Mouse (Mus musculus) heart, embryonic 13.5 days (tissue): ENCODE measurements around the gene Ppp1r37. TPM values are rescaled to one million over a fixed set of nuclear protein-coding genes. Genes with fewer than 3 reads are reported as not detected.
"Not testable (repeated sequence)": the region's sequence is repeated elsewhere in the genome, so short reads cannot be mapped to it uniquely, and the experiment has no call there.

ENCODE experiments used
- ATAC-seq: fragments of 200-750 bp; cut with Nextera tagmentation; 2 replicates; pipeline ENCODE4 v1.8.0; 2017; ENCODE audit warnings: moderate TSS enrichment; ENCODE audit not compliant: insufficient number of reproducible peaks, low FRiP score, low TSS enrichment; ENCODE audit errors: extremely low read depth
- H3K27ac ChIP-seq: fragments of 300-500 bp; sonication (generic); replicated peaks from 2 replicates; pipeline ENCODE4 v1.5.1; 2015; ENCODE audit warnings: moderate library complexity, mild to moderate bottlenecking, inconsistent platforms
- H3K27me3 ChIP-seq: fragments of 300-500 bp; sonication (generic); replicated peaks from 2 replicates; pipeline ENCODE4 v1.6.1; 2015; ENCODE audit warnings: mild to moderate bottlenecking, inconsistent platforms
- H3K36me3 ChIP-seq: fragments of 300-500 bp; sonication (generic); 2 replicates; pipeline ENCODE4 v1.6.1; 2015; ENCODE audit warnings: mild to moderate bottlenecking, inconsistent platforms
- H3K4me1 ChIP-seq: fragments of 300-500 bp; sonication (generic); 2 replicates; pipeline ENCODE4 v1.6.1; 2015; ENCODE audit warnings: inconsistent platforms
- H3K4me2 ChIP-seq: fragments of 300-500 bp; sonication (generic); 2 replicates; pipeline ENCODE4 v1.6.1; 2015; ENCODE audit warnings: inconsistent platforms, mild to moderate bottlenecking, moderate library complexity
- H3K4me3 ChIP-seq: fragments of 300-500 bp; sonication (generic); 2 replicates; pipeline ENCODE4 v1.5.1; 2015; ENCODE audit warnings: moderate library complexity, mild to moderate bottlenecking, inconsistent platforms
- H3K9ac ChIP-seq: fragments of 300-500 bp; sonication (generic); 2 replicates; pipeline ENCODE4 v1.6.1; 2015; ENCODE audit warnings: inconsistent platforms, mild to moderate bottlenecking, moderate library complexity
- H3K9me3 ChIP-seq: fragments of 300-500 bp; sonication (generic); 2 replicates; pipeline ENCODE4 v1.6.1; 2016; ENCODE audit warnings: inconsistent platforms
- WGBS: fragments of 180-500 bp; shearing (Covaris S2); methylation state at CpG from one replicate; pipeline ENCODE4 v1.1.7; 2015; ENCODE audit warnings: mixed read lengths; 5-methylcytosine and 5-hydroxymethylcytosine counted together
- polyA plus RNA-seq: library from polyadenylated mRNA; unstranded; fragments of >200 nt; fragmentation: Nextera tagmentation; extraction: Ambion mirVana; gene quantifications from 2 replicates; pipeline ENCODE4 v1.2.1, GENCODE M21; 2015

Gene Ppp1r37
- polyA plus RNA-seq: 15.0 and 17.2 TPM in 2 replicates

DNA sequence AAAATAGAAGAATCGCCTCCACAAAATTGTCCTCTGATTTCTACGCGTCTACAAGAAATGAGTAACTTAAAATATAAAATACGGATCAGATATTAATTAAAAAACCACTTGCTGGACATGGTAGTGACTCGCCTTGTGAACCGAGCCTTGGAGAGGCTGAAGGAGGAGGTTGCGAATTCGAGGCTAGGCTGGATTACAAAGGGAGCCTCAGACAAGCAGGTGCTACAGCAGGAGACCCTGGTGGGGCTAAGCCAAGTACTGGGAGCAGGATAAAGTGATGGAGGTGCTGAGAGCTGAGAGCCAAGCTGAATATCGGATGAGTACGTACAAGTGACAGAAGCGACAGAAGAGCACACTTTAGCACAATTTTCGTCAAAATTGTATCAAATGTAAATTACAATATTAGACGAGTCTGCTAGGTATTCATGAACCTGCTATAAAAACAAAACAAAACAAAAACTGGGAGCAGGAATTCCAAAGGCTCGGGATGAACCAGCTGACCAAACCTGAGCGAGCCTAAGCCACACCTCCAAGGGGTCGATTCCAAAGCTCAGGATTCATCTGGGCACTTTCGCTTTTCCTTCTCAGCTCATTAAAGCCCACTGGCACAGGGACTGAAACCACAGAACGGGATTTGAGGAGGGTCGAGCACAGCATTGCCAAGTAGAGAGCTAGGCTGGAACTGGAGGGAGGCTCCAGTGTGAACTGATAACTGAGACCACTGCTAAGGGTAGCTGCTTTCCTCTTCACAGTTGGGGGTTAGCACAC lies at the start of gene Ppp1r37:
Gene Ppp1r37, minus strand, starts transcription at position 434 of the 768 bp plus-strand sequence.
- Histone ChIP-seq H3K9ac (peak within 1 kb of the TSS; percentile 98), H3K4me2 (peak within 1 kb of the TSS; percentile 98), H3K4me3 (peak within 1 kb of the TSS; percentile 98), H3K27me3 (no peaks in the 10 kb centered on the region), H3K4me1 (peaks cover 46% of the 10 kb centered on the region), H3K9me3 (no peaks in the 10 kb centered on the region), H3K36me3 (peaks cover 37% of the 10 kb centered on the region), H3K27ac (peak within 1 kb of the TSS; percentile 91)
- 2% methylated on average over 19 of the region's 19 CpGs for WGBS
- no peak; the same call in 1 of the 2 replicates for ATAC-seq

GRCm38 (mm10) chr7:19610969-19611368 lies 48.1 kb upstream of the Ppp1r37 start:
- 80% methylated on average over 5 of the region's 5 CpGs for WGBS
- Histone ChIP-seq H3K4me1 (no peaks in the 10 kb centered on the region), H3K27me3 (no peaks in the 10 kb centered on the region), H3K4me2 (no peak overlapping the region), H3K27ac (no peak overlapping the region), H3K4me3 (no peak overlapping the region), H3K9me3 (no peaks in the 10 kb centered on the region), H3K9ac (no peak overlapping the region), H3K36me3 (peaks cover 26% of the 10 kb centered on the region)
- no peak for ATAC-seq

DNA sequence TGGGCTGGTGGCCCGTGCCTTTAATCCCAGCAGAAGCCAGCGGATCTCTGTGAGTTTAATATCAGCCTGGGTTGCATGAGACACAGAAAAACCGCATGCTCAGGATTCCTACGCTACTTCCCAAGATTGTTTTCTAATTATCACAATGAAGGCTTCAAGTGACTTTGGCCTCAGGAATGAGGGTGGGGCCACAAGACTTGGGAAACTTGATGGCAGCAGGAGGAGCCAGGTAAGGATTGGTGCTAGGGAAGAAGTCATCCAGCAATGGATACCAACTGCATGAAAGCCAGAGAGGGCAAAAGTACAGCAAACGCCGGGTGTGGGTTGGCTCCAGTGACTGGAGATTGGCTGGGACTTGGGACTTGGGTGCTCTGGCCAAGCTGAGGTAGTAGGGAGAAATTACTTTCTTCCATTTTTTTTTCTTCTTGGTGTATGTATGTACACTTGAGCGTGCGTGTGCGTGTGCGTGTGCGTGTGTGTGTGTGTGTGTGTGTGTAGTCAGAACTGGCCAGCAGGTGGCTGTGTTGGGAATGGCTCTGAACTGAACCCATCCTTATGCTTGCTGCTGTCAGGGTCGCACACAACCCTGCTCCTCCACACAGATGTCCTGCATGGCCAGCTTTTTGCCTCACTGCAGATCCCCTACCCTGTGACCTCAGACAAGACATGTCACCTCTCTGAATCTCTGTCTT lies 46.9 kb upstream of the Ppp1r37 start:
- H3K4me3 ChIP-seq: no peak overlapping the region
- peaks cover 26% of the 10 kb centered on the region for H3K36me3 ChIP-seq
- 78% methylated on average over 12 of the region's 12 CpGs for WGBS
- H3K4me2 ChIP-seq: no peak overlapping the region
- ATAC-seq: no peak
- no peak overlapping the region for H3K27ac ChIP-seq
- no peak overlapping the region for H3K9ac ChIP-seq
- no peaks in the 10 kb centered on the region for H3K27me3 ChIP-seq
- H3K4me1 ChIP-seq: no peaks in the 10 kb centered on the region
- no peaks in the 10 kb centered on the region for H3K9me3 ChIP-seq

- no peaks in the 10 kb centered on the region for H3K9me3 ChIP-seq
- H3K4me2 ChIP-seq: no peak overlapping the region
- H3K9ac ChIP-seq: no peak overlapping the region
- no peak for ATAC-seq
- no peaks in the 10 kb centered on the region for H3K27me3 ChIP-seq
- no peak overlapping the region for H3K4me3 ChIP-seq
- 76% methylated on average over 5 of the region's 5 CpGs for WGBS
- H3K36me3 ChIP-seq: peaks cover 27% of the 10 kb centered on the region
- no peak overlapping the region for H3K27ac ChIP-seq
- H3K4me1 ChIP-seq: peaks cover 16% of the 10 kb centered on the region
Observed at GRCm38 (mm10) chr7:19607291-19607690, 44.4 kb upstream of the Ppp1r37 start.

DNA sequence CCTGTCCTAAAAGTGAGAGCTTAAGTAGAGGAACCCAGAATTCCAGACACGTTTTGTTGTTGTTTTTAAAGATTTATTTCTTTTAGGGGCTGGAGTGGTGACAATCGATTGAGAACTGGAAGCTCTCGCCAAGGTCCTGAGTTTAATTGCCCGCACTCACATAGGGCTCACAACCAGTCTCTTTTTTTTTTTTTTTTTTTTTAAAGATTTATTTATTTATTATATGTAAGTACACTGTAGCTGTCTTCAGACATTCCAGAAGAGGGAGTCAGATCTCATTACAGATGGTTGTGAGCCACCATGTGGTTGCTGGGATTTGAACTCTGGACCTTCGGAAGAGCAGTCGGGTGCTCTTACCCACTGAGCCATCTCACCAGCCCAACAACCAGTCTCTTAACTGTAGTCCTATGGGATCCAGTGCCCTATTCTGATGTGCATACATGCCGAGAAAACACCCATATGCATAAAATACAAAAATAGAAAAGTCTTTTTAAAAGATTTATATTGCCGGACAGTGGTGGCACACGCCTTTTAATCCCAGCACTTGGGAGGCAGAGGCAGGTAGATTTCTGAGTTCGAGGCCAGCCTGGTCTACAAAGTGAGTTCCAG lies 41.8 kb upstream of the Ppp1r37 start:
- H3K9ac ChIP-seq: peak overlapping the region; percentile 98
- H3K27ac ChIP-seq: not testable (repeated sequence)

GRCm38 (mm10) chr7:19603849-19604605 lies 41.2 kb upstream of the Ppp1r37 start, which contains the start of gene Clasrp:
Clasrp (minus strand) TSS chr7:19604486.
- Histone ChIP-seq H3K4me1 (peaks cover 33% of the 10 kb centered on the region), H3K27ac (peak within 1 kb of the TSS; percentile 79), H3K36me3 (peaks cover 40% of the 10 kb centered on the region), H3K9me3 (no peaks in the 10 kb centered on the region), H3K4me3 (peak within 1 kb of the TSS; percentile 91), H3K4me2 (peak within 1 kb of the TSS; percentile 84), H3K27me3 (no peaks in the 10 kb centered on the region), H3K9ac (peak within 1 kb of the TSS; percentile 98)
- peak; percentile 86 for ATAC-seq
- WGBS: 1% methylated on average over 57 of the region's 57 CpGs

More for the DNA sequence above, 41.8 kb upstream of the Ppp1r37 start:
- WGBS: 57% methylated on average over 10 of the region's 10 CpGs
- Histone ChIP-seq H3K4me2 (peak overlapping the region; percentile 84), H3K36me3 (peaks cover 33% of the 10 kb centered on the region), H3K4me1 (peaks cover 33% of the 10 kb centered on the region), H3K4me3 (peak overlapping the region; percentile 91)
- ATAC-seq, H3K9me3 ChIP-seq, H3K27me3 ChIP-seq: not testable (repeated sequence)

GRCm38 (mm10) chr7:19603055-19603454 lies 40.2 kb upstream of the Ppp1r37 start:
- H3K4me3 ChIP-seq: peak overlapping the region; percentile 91

DNA sequence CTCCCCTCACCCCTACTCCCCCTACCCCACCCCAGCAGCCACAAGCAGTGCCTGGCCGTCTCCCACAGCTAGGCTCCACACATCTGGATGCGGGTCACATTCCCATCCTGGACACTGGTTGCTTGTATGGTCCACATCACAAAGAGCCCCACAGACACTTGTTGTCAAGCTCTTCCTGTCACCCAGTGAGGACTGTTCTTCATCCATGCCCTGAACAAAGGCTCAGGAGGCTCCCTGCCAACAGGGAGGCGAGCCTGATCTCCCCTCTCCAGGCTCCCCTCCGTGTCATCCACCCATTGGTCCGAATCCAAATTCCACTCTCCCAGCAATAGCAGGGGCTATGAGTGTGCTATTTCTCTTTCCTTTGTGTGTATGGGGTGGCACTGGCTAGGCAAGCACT lies 37.7 kb upstream of the Ppp1r37 start:
- WGBS: 59% methylated on average over 5 of the region's 5 CpGs
- no peak overlapping the region for H3K4me2 ChIP-seq
- H3K9me3 ChIP-seq: no peaks in the 10 kb centered on the region
- H3K9ac ChIP-seq: 0 out of 2 replicates have a peak overlapping the region, but pooled peaks have one; percentile 7
- H3K4me1 ChIP-seq: peaks cover 33% of the 10 kb centered on the region
- peaks cover 74% of the 10 kb centered on the region for H3K36me3 ChIP-seq
- no peak overlapping the region for H3K27ac ChIP-seq
- ATAC-seq: no peak
- H3K4me3 ChIP-seq: no peak overlapping the region
- no peaks in the 10 kb centered on the region for H3K27me3 ChIP-seq

More at GRCm38 (mm10) chr7:19603055-19603454, 40.2 kb upstream of the Ppp1r37 start:
- Histone ChIP-seq H3K27me3 (no peaks in the 10 kb centered on the region), H3K9me3 (no peaks in the 10 kb centered on the region), H3K36me3 (peaks cover 50% of the 10 kb centered on the region), H3K4me1 (peaks cover 33% of the 10 kb centered on the region), H3K4me2 (peak overlapping the region; percentile 84), H3K9ac (peak overlapping the region; percentile 98), H3K27ac (no peak overlapping the region)
- ATAC-seq: no peak
- 77% methylated on average over 12 of the region's 12 CpGs for WGBS

- H3K27me3 ChIP-seq: no peaks in the 10 kb centered on the region
- no peak overlapping the region for H3K9ac ChIP-seq
- no peak for ATAC-seq
- 71% methylated on average over 10 of the region's 10 CpGs for WGBS
- peaks cover 99% of the 10 kb centered on the region for H3K36me3 ChIP-seq
- no peak overlapping the region for H3K27ac ChIP-seq
- no peaks in the 10 kb centered on the region for H3K9me3 ChIP-seq
- no peak overlapping the region for H3K4me3 ChIP-seq
- no peaks in the 10 kb centered on the region for H3K4me1 ChIP-seq
- H3K4me2 ChIP-seq: no peak overlapping the region
Observed at GRCm38 (mm10) chr7:19593061-19593730, 30.3 kb upstream of the Ppp1r37 start.

DNA sequence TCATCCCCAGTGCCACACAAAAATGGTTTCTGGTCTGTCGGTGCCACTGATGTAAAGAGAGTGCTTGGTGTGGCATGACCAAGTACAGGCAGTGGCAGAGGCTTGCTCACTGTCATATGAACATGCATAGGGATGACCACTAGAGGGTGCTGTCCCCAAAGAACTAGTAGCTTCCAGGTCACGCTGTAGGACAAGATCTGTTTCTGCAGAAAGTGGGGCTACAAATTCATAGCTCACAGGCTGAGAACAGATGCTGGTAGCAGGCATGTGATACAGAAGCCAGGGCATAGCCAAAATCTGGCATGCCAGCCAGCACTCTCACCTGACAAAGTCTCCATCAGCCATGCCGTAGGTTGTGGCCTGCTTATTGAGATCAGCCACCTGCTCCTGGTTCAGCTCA lies 27.0 kb upstream of the Ppp1r37 start:
- WGBS: 64% methylated on average over 3 of the region's 3 CpGs
- H3K4me2 ChIP-seq: no peak overlapping the region
- no peak overlapping the region for H3K9ac ChIP-seq
- peaks cover 12% of the 10 kb centered on the region for H3K4me1 ChIP-seq
- no peak overlapping the region for H3K27ac ChIP-seq
- H3K36me3 ChIP-seq: peaks cover 98% of the 10 kb centered on the region
- no peaks in the 10 kb centered on the region for H3K27me3 ChIP-seq
- no peak overlapping the region for H3K4me3 ChIP-seq
- no peak for ATAC-seq
- no peaks in the 10 kb centered on the region for H3K9me3 ChIP-seq
